Mouse (Mus musculus) C2C12 (cell line): ENCODE results near the gene Gtdc1.

Experiments
- CEBPB ChIP-seq: IDR thresholded peaks from one replicate; pipeline ENCODE4 v1.6.1; 2011; ENCODE audit warnings: low read depth, mild to moderate bottlenecking, control low read depth, moderate library complexity
- CTCF ChIP-seq: IDR thresholded peaks from one replicate; pipeline ENCODE4 v1.5.1; 2011; ENCODE audit not compliant: control insufficient read depth, insufficient read depth, insufficient read length
- MAX ChIP-seq: IDR thresholded peaks from one replicate; pipeline ENCODE4 v1.6.1; 2011; ENCODE audit warnings: mild to moderate bottlenecking, control low read depth
- MYOD1 ChIP-seq: IDR thresholded peaks from one replicate; pipeline ENCODE4 v1.6.1; 2011; ENCODE audit warnings: low read depth; ENCODE audit not compliant: control insufficient read depth, insufficient read length
- USF1 ChIP-seq: IDR thresholded peaks from one replicate; pipeline ENCODE4 v1.6.1; 2011; ENCODE audit warnings: low read depth, mild to moderate bottlenecking, control low read depth, moderate library complexity

GRCm38 (mm10) chr2:44977051-44977450 is 49.6 kb upstream of the Gtdc1 start:
- peak; percentile 15 for TF ChIP-seq MYOD1
- no peak for TF ChIP-seq CTCF
- TF ChIP-seq CEBPB = peak; percentile 82
- no peak for TF ChIP-seq USF1
- peak; percentile 74 for TF ChIP-seq MAX
